Mouse (Mus musculus): ENCODE data around the gene Olfr862.

Olfr862 gene

DNA sequence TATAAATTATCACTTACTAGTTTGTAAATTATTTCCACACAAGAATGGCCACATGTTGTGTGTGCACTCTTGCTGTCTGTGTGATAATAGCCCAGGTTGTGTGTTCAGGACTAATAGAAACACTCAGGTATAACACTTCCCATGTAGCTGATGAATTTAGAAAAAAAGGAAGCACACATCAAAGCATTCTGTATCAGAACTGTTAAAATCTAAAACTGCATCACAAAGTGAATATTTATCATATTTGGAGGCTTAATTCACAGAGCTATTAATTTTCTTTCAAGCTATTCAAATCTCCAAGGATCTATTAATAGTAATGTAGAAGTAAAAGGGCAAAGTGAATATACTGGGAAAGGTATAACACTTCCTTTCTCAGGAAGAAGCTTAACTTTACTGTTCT lies at the start of gene Olfr862:
Gene Olfr862, minus strand, starts transcription at position 101 of the 400 bp plus-strand sequence.
- DNase-seq (ENCODE audit: low spot score): no peak

DNA sequence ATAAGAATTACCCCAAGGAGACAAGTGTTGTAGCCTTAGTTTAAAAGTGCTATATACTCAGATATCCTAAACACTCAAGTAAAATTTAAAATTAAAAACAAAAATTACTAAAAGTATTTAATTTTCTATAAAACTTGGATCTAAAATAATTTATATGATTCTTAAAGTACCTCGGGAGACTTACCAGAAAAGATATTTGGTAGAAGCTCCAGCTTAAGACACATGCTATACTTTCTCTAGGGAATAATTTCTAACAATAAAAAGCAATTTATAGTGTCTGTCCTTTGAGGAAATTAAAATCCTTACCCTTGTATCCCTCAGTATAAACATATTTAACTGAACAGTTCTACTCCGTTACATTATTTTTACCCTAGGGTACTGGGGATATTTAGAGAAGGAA lies 28.8 kb upstream of the Olfr862 start, which contains the start of gene Olfr77:
Gene Olfr77, plus strand, starts transcription at position 301 of the 400 bp plus-strand sequence.
- no peak for DNase-seq (ENCODE audit: low spot score)

DNA sequence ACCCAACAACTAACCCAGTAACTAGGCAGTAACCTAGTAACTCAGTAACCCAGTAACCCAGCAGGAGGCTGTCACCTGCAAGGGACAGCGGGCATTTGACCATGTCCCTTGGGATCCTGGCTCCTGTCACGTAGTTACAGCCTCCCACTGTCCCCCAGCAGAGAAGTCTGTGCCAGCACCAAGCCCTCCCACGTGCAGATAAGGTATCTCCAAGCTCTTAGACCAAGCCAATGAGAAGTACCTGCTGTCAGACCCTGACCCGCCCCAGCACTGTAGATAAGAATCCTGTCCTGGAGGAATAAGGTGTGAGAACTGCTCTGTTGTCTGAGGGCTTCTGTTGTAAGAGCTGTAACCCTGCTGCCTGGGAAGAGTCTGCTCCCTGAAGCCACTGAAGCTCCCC lies 23.4 kb upstream of the Olfr862 start:
- DNase-seq (ENCODE audit: low spot score): no peak

DNA sequence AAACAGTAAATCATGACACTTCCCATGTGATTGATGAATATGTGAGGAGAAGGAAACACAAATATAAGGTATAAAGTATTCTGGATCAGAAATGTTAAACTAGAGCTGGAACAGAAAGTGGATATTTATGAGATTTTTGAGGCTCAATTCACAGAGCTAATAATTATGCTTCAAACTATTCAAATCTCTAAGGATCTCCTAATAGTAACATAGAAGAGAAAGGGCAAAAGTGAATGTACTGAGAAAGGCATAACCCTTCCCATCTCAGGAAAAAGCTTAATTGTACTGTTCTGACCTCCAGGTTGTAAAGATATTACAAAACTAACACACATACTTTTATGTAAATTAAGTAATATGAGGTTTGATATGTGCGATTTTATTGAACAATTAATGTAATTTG lies 38.2 kb downstream of the Olfr862 start, which contains the start of gene Olfr860:
Gene Olfr860, minus strand, starts transcription at position 101 of the 400 bp plus-strand sequence.
- no peak for DNase-seq (ENCODE audit: low spot score)
